Mouse (Mus musculus) midbrain, embryonic 12.5 days (tissue): ENCODE measurements around the gene Slc35b4. TPM values are rescaled to one million over a fixed set of nuclear protein-coding genes. Genes with fewer than 3 reads are reported as not detected.

ENCODE experiments used
- polyA plus RNA-seq: library from polyadenylated mRNA; unstranded; fragments of >200 nt; fragmentation: Nextera tagmentation; extraction: Ambion mirVana; gene quantifications from 2 replicates; pipeline ENCODE4 v1.2.1, GENCODE M21; 2016

Gene Slc35b4
- polyA plus RNA-seq, 1 experiment from 2014 or later = 42.9 TPM

Other genes starting within 250 kb of the Slc35b4 start
- 0.90 and 0.99 TPM in 2 replicates for gene Lrguk, start 147.7 kb downstream of the Slc35b4 start, polyA plus RNA-seq
- gene Akr1b3, start 140.4 kb upstream of the Slc35b4 start, polyA plus RNA-seq = 155 and 173 TPM in 2 replicates
- gene Akr1b8, start 177.0 kb upstream of the Slc35b4 start, polyA plus RNA-seq = 15.7 and 18.3 TPM in 2 replicates
- 10.1 and 12.1 TPM in 2 replicates for gene Akr1b10, start 207.1 kb upstream of the Slc35b4 start, polyA plus RNA-seq
- not detected in 2 replicates for gene Akr1b7, start 235.2 kb upstream of the Slc35b4 start, polyA plus RNA-seq